Mouse (Mus musculus) cerebellum, adult 2 months (tissue): ENCODE results near the gene Chia1.
"Not testable (repeated sequence)": the region's sequence is repeated elsewhere in the genome, so short reads cannot be mapped to it uniquely, and the experiment has no call there.

Source experiments
- CTCF ChIP-seq: fragments of 200-500 bp; IDR thresholded peaks from 2 replicates; pipeline ENCODE4 v1.5.1; 2011; ENCODE audit warnings: low read depth, mild to moderate bottlenecking, control low read depth, low read length, moderate library complexity, borderline replicate concordance; ENCODE audit not compliant: insufficient read depth
- POLR2A ChIP-seq: fragments of 200-500 bp; IDR thresholded peaks from 2 replicates; pipeline ENCODE4 v1.6.1; 2011; ENCODE audit warnings: low read length, control low read depth, borderline replicate concordance; ENCODE audit not compliant: insufficient read depth

DNA sequence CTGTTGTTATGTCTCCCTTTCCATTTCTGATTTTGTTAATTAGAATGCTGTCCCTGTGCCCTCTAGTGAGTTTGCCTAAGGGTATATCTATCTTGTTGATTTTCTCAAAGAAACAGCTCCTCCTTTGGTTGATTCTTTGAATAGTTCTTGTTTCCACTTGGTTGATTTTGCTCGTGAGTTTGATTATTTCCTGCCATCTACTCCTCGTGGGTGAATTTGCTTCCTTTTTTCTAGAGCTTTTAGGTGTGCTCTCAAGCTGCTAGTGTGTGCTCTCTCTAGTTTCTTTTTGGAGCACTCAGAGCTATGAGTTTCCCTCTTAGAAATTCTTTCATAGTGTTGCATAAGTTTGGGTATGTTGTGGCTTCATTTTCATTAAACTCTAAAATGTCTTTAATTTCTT, 61.9 kb downstream of the Chia1 start:
- not testable (repeated sequence) for TF ChIP-seq CTCF, POLR2A
